Mouse (Mus musculus) left cerebral cortex, postnatal 4 days (tissue): ENCODE data around the gene Cgref1. TPM values are rescaled to one million over a fixed set of nuclear protein-coding genes. Genes with fewer than 3 reads are reported as not detected.

Experiments
- DNase-seq: peaks from one replicate; pipeline ENCODE4 v3.0.0-alpha.2; 2022
- intact Hi-C: fragments of 180-260 bp; cut with DNase I; formaldehyde crosslinking; loops from one replicate; pipeline ENCODE4 v1.15.1; 2025
- total RNA-seq, 2 experiments: library from RNA; stranded (reverse); gene quantifications; 2 replicates each; pipeline ENCODE4 v1.2.3; 2021

The Cgref1 gene
- total RNA-seq = 10 to 100 TPM; 53.9 TPM

DNA sequence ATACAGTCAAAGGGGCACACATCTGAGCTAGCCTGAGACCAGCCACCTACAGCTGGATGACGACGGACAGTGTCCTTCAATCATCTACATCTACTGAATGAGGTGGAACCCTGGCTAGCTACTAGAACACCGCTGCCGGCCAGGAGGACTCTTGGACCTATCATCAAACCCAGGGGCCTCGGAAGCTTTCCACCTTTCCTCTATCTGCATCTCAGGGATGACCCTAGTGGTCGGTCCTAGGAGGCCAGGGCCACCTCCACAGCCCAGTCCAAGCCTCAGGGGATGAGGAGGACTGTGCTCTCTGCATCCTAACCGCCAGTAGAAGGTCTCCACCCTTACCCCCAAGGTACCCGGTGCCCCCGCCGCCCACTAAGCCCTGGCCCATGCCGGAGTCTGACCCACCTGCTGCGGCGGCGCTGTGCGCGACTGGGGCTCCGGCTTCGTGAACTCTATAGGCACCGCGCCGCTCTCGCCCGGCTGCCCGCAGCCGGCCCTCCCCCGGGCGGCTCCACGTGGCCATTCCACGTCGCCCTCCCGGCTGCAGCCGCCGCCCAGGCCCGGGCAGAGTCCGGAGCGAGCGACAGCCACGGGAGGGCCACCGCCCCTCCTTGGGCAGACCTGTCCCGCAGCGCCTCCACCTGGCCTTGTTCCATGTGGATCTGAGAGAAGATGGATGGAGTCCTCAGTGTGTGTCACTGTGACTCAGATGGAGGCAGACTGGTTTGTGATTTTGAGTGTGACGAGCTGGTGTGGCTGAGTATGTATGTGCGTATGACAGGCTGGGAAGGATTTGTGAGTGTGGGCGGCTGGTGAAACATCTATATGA, at the start of gene Cgref1:
Gene Cgref1 (minus strand): TSS at position 636 of the 826 bp plus-strand sequence.
- peak; percentile 72 for DNase-seq
- intact Hi-C loops = no loop called here

- DNase-seq = no peak
- intact Hi-C loops = no loop called here
Measured at GRCm38 (mm10) chr5:30994074-30994473, 48.7 kb upstream of the Cgref1 start.

- DNase-seq = no peak
- intact Hi-C loops = no loop called here
Measured at GRCm38 (mm10) chr5:30992980-30993676, 47.7 kb upstream of the Cgref1 start.

GRCm38 (mm10) chr5:30982357-30982756, 37.0 kb upstream of the Cgref1 start:
- no peak for DNase-seq
- intact Hi-C loops = no loop called here

DNA sequence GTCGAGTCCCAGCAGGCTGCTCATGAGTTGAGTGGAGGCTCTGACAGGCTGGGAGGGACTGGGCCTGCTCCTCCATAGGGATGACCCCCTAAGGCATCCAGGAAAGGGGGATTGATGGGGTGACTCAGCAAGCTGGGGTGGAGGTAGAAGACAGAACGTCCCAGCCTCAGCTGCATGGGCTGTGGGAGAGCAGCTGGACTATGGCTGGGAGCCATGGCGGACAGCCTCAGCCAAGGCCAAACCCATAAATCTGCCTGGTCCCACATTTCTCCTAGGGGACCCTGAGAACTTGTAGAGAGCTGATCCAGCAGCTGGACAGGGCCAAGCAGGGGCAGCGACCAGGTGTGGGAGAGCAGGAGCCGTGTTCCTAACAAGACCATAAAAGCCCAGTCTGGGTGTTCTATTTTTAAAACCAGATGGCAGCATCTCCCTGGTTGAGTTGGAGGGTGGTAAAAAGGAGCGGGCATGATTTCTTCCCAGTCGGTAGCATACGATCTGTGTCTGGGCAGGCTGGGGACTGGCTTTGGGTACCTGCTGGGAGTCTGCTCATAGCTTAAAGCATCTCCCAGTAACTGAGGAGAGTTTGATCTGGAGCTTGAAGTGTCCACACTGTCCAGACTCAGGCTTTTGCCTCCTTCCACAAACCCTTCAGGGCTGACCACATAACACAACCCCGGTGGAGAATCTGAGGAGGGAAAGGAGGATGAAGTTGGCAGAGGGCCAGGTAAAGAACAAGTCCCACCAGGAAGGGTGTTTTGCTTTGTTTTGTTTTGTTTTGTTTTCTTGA, 29.7 kb upstream of the Cgref1 start:
- peak; percentile 37 for DNase-seq
- intact Hi-C loops = no loop called here

DNA sequence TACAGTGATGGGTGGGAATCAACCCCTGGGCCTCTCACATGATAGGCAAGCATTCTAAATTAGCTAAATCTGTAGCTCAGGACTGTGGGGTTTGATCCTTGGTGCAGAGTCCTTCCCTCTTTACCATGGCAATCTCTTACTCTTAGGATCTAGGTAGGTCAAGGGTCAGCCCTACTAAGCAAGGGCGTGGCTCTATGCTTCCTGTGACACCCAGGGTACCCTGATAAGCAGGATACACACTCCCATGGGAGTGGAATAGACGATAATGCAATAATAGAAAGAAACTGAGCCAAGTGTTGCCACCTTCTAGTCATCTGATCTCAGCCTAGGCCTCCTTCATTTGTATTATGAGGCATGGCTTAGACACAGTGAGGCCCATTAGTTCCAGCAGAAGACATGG, 24.0 kb upstream of the Cgref1 start:
- intact Hi-C loops = no loop called here
- DNase-seq = no peak

- intact Hi-C loops = no loop called here
- DNase-seq = peak; percentile 27
Measured at GRCm38 (mm10) chr5:30968416-30968815, 23.0 kb upstream of the Cgref1 start, which contains the start of gene Tcf23. TSS of gene Tcf23 (plus strand) at chr5:30968662.

DNA sequence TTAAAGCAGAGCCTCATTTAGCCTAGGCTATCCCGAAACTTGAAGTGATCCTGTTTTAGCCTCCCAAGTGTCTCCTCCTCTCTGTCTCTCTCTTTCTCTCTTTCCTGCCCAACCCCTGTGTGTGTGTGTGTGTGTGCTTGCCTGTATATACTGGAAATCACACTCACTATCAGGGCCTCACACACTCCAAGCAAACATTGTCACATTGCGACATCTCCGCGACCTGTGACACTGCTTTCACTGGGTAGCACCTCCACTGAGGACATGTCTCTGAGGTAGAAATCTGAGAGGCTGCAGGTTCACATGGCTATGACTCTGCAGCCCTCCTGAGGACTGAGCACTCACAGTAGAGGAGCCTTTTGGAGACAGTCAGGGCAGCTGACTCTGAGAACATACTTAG, 20.8 kb upstream of the Cgref1 start:
- no peak for DNase-seq
- intact Hi-C loops = no loop called here

DNA sequence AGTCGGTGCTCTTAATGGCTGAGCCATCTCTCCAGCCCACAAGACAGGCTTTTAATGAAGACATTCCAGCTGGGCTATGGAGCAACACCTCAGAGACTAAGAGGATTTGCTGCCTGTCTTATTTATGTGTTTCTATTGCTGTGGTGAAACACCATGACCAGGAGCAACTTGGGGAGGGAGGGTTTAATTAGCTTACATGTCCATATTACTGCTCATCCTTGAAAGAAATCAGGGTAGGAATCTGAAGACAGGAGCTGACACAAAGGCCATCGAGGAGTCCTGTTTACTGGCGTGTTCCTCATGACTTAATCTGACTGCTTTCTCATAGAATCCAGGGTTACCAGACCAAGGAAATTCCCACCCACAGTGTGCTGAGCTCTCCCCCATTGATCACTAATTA, 18.5 kb upstream of the Cgref1 start:
- intact Hi-C loops = no loop called here
- no peak for DNase-seq

DNA sequence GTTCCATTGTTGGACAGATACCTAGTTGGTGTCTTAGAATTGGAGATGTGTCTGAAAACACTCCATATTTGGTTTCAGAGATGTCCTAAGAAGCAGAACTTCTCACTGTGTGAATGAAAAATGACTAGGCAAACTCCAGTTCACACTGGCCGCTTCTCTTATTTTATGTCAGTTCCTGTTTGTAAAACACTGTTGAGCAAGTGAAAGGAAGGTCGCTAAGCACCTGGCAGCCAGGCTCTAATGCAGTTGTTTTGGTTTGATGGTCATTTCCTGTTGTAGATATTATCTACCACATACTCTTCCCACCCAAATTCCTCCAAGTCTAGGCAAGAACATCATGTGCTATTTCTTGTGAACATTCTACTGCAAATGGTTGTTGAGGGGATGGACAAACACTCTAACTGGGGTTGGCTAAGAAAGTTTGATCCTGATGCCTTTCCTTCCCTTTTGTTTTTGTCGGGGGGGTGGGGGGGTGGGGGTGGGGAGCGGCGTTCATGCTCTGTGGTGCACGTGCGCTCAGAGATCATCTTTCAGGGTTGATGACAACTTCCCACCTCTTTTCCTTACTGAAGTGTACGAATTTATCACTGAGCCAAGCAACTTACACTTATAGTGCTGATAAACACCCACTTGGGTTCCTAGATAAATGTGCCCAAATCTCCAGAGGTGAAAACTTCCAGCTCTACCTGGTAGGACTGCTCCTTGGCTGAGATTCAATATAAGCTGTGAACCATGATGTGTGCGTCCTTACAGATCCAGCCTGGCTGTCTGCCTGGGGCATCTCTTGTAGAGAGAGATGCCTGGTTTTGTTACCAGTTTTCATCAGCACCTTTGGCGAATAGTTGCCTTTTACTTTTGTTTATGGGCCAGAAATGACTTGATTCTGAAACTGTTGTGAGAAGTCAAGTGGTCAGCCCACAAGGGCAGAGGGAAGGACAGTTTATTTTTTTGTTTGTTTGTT, 16.4 kb upstream of the Cgref1 start:
- intact Hi-C loops = no loop called here
- DNase-seq = no peak

DNA sequence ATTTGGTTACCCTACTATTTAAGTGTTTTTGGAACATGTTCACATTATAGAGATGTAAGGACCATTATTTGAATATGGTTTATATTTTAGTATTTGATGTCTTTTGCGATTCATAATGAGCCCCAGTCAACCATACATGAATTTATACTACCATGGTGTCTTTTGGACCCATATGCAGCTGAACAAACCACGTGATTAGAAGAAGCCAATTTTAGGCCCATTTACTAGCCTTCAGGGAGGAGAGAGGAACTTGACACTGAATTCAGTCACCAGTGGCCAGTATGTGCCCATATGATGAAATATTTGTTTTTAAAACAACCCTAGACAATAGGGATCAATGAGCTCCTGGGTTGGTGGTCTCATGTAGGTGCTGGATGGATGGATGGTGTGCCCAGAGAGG, 15.4 kb upstream of the Cgref1 start:
- intact Hi-C loops = no loop called here
- no peak for DNase-seq

DNA sequence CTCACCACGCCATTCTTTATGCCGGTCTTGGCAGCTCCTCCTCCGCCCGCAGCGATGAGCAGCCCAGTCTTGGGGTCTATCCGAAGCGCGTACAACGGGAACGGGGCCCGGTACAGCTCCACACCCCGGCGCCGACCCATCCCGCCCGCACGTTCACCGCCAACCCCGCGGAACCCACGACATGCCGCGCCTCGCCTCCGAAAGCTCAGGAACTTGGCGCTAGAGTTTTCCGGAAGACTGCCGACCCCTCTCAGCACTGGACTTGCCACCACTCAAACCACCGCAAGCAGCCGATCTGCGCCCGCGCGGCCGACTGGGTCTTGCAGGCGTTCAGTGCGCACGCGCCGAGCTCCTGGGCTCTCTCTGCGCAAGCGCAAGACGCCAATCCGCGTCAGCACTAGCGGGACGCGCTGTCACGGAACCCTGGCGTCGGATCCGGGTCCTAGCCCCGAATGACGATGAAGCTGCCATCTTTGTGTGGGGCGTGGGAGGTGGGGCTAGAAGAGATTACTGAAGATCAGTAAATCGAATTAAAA, 14.6 kb upstream of the Cgref1 start, which contains the start of gene Preb:
Gene Preb (minus strand): TSS at position 396 of the 536 bp plus-strand sequence.
- intact Hi-C loops = no loop called here
- DNase-seq = peak; percentile 99

GRCm38 (mm10) chr5:30959198-30959854, 13.9 kb upstream of the Cgref1 start:
- intact Hi-C loops = no loop called here

GRCm38 (mm10) chr5:30957891-30958290, 12.5 kb upstream of the Cgref1 start:
- intact Hi-C loops = no loop called here
- DNase-seq = no peak

More at GRCm38 (mm10) chr5:30959198-30959854, 13.9 kb upstream of the Cgref1 start:
- DNase-seq = no peak

DNA sequence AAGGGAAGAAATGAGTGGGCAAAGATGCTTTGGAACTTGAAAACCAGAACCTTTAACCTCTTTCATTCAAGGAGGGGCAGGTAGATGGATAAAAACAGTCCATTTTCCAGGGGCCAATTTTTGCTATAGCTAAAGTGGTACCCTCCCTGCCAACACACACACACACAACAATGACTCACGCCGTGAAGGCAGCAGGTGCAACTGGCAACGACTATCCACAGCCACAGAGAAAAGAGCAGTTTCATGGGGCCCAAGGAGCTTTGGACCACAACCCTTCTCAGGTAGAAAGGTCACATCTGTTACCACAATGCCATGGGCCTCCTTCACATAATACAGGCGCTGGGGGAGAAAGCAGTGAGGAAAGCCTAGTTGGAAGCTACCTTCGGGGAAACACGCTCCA, 10.4 kb upstream of the Cgref1 start:
- DNase-seq = no peak
- intact Hi-C loops = no loop called here

DNA sequence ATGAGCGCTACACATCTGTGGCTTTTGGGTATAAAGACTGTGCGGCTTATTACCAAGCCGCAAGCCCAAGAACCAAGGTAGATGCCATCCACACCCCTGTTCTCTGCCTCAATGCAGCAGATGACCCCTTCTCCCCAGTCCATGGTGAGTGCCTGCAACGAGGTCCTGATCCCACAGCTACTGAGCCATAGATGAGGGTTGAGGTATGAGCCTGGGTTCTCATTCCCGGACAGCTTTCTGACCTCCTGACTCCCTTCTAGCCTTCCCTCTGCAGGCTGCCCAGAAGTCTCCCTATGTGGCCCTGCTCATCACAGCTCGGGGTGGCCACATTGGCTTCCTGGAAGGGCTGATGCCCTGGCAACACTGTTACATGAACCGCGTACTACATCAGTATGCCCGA, 9.2 kb upstream of the Cgref1 start:
- DNase-seq = no peak
- intact Hi-C loops = no loop called here

DNA sequence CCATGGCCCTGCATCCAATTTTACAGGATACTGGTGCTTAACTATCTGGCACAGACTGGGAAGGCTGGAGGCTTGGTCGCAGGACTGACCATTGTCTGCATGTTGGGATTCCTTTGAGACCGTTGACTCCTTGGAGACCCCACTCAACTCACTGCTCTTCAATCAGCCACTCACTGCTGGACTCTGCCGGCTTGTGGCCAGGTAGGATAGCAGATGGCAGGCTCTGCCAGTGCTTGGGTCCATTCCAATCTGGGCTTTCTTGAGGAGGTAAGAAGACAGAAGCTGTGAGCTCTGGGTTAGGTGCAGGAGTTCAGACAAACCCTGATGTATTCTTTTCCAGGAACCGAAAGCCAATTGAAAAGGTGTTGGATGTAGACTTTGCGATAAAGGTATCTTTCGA, 8.7 kb upstream of the Cgref1 start:
- intact Hi-C loops = no loop called here
- no peak for DNase-seq

DNA sequence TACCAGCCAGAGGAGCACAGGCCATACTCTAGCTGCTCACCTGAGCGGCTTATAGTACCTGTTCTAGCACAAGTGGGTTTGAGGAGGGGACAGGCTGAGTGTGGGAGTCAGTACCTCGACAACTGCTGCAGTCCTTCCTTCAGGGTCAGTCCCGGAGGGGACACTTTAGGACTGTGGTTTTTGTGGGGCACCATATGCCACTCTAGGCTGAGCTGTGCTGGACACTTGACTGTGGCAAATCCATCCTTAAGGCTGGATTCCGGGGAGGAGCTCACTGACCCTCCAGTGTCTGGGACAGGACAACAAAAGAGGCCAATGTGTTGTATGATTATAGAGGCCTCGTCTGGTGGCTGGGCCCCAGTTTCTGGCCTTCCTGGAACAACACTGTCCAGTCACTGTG, 7.2 kb upstream of the Cgref1 start:
- no peak for DNase-seq
- intact Hi-C loops = no loop called here

DNA sequence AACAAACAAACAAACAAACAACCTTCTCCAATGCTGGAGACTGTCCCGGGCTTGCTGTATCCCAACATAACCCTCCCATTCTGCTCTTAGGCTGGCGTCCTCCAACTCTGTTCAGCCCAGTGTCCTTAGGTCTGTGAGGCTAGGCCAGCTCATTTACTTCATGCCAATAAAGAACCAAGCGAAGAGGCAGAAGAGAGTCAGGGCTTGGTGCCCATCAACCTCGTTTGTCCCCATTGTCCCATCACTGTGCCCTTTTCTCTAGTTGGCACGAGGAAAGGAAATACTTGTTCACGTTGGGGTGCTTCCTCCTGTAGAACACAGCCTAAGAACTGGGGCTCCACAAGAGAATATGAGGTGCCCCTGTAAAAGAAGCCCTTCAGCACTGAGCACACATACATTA, 6.3 kb upstream of the Cgref1 start:
- intact Hi-C loops = no loop called here

More for the DNA sequence above, 6.3 kb upstream of the Cgref1 start:
- DNase-seq = no peak
